Mouse (Mus musculus) heart, embryonic 16.5 days (tissue): ENCODE data around the gene Cdk5rap3. TPM values are rescaled to one million over a fixed set of nuclear protein-coding genes. Genes with fewer than 3 reads are reported as not detected.
A peak's percentile ranks its signal among the peaks of the same experiment; 100 is the strongest.

ENCODE experiments used
- ATAC-seq: fragments of 200-750 bp; cut with Nextera tagmentation; replicated peaks from 2 replicates; pipeline ENCODE4 v1.8.0; 2017; ENCODE audit warnings: moderate number of reproducible peaks; ENCODE audit not compliant: insufficient read depth, low FRiP score; ENCODE audit errors: extremely low read depth
- H3K27ac ChIP-seq: fragments of 300-500 bp; sonication (generic); 2 replicates; pipeline ENCODE4 v1.5.1; 2014; ENCODE audit warnings: mild to moderate bottlenecking, low read length, control low read depth, moderate library complexity
- H3K27me3 ChIP-seq: fragments of 300-500 bp; sonication (generic); 2 replicates; pipeline ENCODE4 v1.6.1; 2014; ENCODE audit warnings: low read length, mixed read lengths; ENCODE audit not compliant: control insufficient read depth, insufficient read depth
- H3K36me3 ChIP-seq: fragments of 300-500 bp; sonication (generic); 2 replicates; pipeline ENCODE4 v1.6.1; 2014; ENCODE audit not compliant: control insufficient read depth, insufficient read depth
- H3K4me1 ChIP-seq: fragments of 300-500 bp; sonication (generic); 2 replicates; pipeline ENCODE4 v1.6.1; 2014; ENCODE audit warnings: low read length, mixed read lengths; ENCODE audit not compliant: control insufficient read depth, insufficient read depth
- H3K4me2 ChIP-seq: fragments of 300-500 bp; sonication (generic); 2 replicates; pipeline ENCODE4 v1.6.1; 2014; ENCODE audit warnings: low read depth, mild to moderate bottlenecking, control low read depth, low read length
- H3K4me3 ChIP-seq: fragments of 300-500 bp; sonication (generic); 2 replicates; pipeline ENCODE4 v1.5.1; 2014; ENCODE audit warnings: mild to moderate bottlenecking, control low read depth, low read length
- H3K9ac ChIP-seq: fragments of 300-500 bp; sonication (generic); 2 replicates; pipeline ENCODE4 v1.6.1; 2014; ENCODE audit warnings: low read length, control low read depth
- H3K9me3 ChIP-seq: fragments of 300-500 bp; sonication (generic); replicated peaks from 2 replicates; pipeline ENCODE4 v1.6.1; 2016; ENCODE audit warnings: low read length; ENCODE audit not compliant: control insufficient read depth
- WGBS: fragments of 180-500 bp; shearing (Covaris S2); extraction: QIAGEN DNeasy Blood & Tissue Kit; methylation state at CpG from one replicate; pipeline ENCODE4 v1.1.7; 2014; 5-methylcytosine and 5-hydroxymethylcytosine counted together
- polyA plus RNA-seq: library from polyadenylated mRNA; unstranded; fragments of >200 nt; fragmentation: Nextera tagmentation; extraction: Ambion mirVana; gene quantifications from 2 replicates; pipeline ENCODE4 v1.2.1, GENCODE M21; 2015

The Cdk5rap3 gene
- polyA plus RNA-seq, 1 experiment from 2014 or later = 60.5 TPM

GRCm38 (mm10) chr11:96926587-96926986 lies 10.3 kb upstream of the Cdk5rap3 start:
- WGBS = 55% methylated on average over 5 of the region's 5 CpGs
- ATAC-seq = no peak
- H3K9ac ChIP-seq = no peak overlapping the region
- H3K4me2 ChIP-seq = no peak overlapping the region
- no peak overlapping the region for H3K4me3 ChIP-seq
- no peak overlapping the region for H3K27ac ChIP-seq
- no peaks in the 10 kb centered on the region for H3K36me3 ChIP-seq
- no peaks in the 10 kb centered on the region for H3K9me3 ChIP-seq
- no peaks in the 10 kb centered on the region for H3K4me1 ChIP-seq
- H3K27me3 ChIP-seq = peaks cover 13% of the 10 kb centered on the region

- 81% methylated on average over 12 of the region's 12 CpGs for WGBS
- ATAC-seq = no peak
- Histone ChIP-seq H3K4me3 (no peak overlapping the region), H3K9me3 (no peaks in the 10 kb centered on the region), H3K4me2 (no peak overlapping the region), H3K36me3 (no peaks in the 10 kb centered on the region), H3K27me3 (peaks cover 13% of the 10 kb centered on the region), H3K27ac (no peak overlapping the region), H3K9ac (no peak overlapping the region), H3K4me1 (no peaks in the 10 kb centered on the region)
Measured at GRCm38 (mm10) chr11:96925469-96926148, 9.3 kb upstream of the Cdk5rap3 start.

- H3K27ac ChIP-seq = no peak overlapping the region
Measured at GRCm38 (mm10) chr11:96924861-96925260, 8.6 kb upstream of the Cdk5rap3 start.

DNA sequence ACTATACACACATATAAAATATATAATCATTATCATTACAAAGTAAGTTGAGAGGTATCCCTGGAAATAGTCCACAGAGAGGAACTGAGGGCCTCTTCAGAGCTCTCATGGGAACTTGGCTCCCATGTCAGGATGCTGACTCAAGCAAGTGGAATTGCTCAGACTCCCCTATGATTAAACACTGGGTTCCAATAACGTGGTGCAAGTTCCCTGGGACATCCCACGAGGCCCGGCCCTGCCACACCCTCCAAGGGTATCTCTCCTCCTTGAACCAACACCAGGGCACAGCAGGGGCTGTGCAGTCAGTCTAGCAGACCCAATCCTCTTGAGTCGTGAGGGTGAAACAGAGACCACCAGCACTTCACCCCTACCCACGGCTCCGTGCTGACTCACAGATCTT lies 2.7 kb upstream of the Cdk5rap3 start:
- H3K36me3 ChIP-seq = no peaks in the 10 kb centered on the region
- no peak overlapping the region for H3K4me3 ChIP-seq
- no peak overlapping the region for H3K4me2 ChIP-seq
- no peak for ATAC-seq
- no peak overlapping the region for H3K27ac ChIP-seq
- peaks cover 2% of the 10 kb centered on the region; the same call in 1 of the 2 replicates for H3K27me3 ChIP-seq
- WGBS = 34% methylated on average over 6 of the region's 6 CpGs
- H3K9me3 ChIP-seq = no peaks in the 10 kb centered on the region
- peaks cover 8% of the 10 kb centered on the region for H3K4me1 ChIP-seq
- H3K9ac ChIP-seq = no peak overlapping the region

More at GRCm38 (mm10) chr11:96924861-96925260, 8.6 kb upstream of the Cdk5rap3 start:
- 70% methylated on average over 11 of the region's 11 CpGs for WGBS
- no peak for ATAC-seq
- Histone ChIP-seq H3K36me3 (no peaks in the 10 kb centered on the region), H3K4me1 (no peaks in the 10 kb centered on the region), H3K4me3 (no peak overlapping the region), H3K27me3 (peaks cover 13% of the 10 kb centered on the region), H3K9ac (no peak overlapping the region), H3K4me2 (no peak overlapping the region), H3K9me3 (no peaks in the 10 kb centered on the region)

DNA sequence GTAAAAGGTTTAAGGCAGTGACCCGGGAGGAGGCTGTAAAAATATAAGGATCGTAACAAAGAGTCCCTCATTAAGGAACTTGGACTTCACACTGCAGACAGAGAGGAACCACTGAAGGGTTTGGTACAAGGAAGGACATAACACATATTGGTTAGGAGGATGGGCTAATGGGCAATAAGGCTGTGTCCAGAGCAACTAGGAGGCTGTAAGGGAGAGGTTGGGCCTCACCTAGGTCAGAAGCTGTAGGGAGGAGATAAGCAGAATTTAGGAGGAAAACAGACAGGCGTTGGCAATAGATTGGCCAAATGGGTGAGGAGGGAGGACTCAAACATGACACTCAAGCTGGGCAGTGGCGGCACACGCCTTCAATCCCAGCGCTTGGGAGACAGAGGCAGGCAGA lies 1.1 kb upstream of the Cdk5rap3 start:
- no peak for ATAC-seq
- no peaks in the 10 kb centered on the region for H3K27me3 ChIP-seq
- no peaks in the 10 kb centered on the region for H3K9me3 ChIP-seq
- no peaks in the 10 kb centered on the region for H3K36me3 ChIP-seq
- H3K4me3 ChIP-seq = no peak overlapping the region
- peak overlapping the region; percentile 62; the same call in 1 of the 2 replicates for H3K9ac ChIP-seq
- 88% methylated on average over 6 of the region's 6 CpGs for WGBS
- H3K4me1 ChIP-seq = peaks cover 8% of the 10 kb centered on the region
- no peak overlapping the region for H3K4me2 ChIP-seq
- H3K27ac ChIP-seq = no peak overlapping the region

DNA sequence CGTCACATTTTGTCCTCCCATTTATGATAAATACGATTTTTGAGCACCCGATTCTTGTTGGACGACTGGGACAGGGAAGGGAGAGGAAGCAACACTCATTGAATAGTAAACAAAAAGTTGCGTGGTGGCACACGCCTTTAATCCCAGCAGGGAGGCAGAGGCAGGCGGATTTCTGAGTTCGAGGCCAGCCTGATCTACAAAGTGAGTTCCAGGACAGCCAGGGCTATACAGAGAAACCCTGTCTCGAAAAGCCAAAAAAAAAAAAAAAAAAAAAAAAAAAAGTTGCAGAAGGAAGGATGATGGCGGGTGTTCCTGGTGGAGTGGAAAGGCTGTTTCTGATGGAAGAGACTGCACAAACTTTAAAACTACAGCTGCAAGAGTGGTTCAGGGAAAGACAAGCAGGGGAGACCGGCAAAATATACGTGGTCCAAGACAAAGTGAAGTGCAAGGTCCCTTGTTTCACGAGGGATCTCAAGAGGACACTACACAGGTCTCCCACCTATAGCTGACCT lies 645 bp upstream of the Cdk5rap3 start:
- Histone ChIP-seq H3K4me3 (peak overlapping the region; percentile 53), H3K9ac (peak overlapping the region; percentile 62), H3K27ac (no peak overlapping the region), H3K4me2 (peak overlapping the region; percentile 68), H3K4me1 (peaks cover 8% of the 10 kb centered on the region), H3K9me3 (no peaks in the 10 kb centered on the region), H3K36me3 (no peaks in the 10 kb centered on the region), H3K27me3 (no peaks in the 10 kb centered on the region)
- 26% methylated on average over 13 of the region's 13 CpGs for WGBS
- peak; percentile 2; the same call in 1 of the 2 replicates for ATAC-seq

- peaks cover 8% of the 10 kb centered on the region for H3K4me1 ChIP-seq
- no peaks in the 10 kb centered on the region for H3K9me3 ChIP-seq
- no peak for ATAC-seq
- H3K9ac ChIP-seq = no peak overlapping the region
- no peak overlapping the region for H3K4me3 ChIP-seq
- no peak overlapping the region for H3K4me2 ChIP-seq
- peaks cover 6% of the 10 kb centered on the region; the same call in 1 of the 2 replicates for H3K36me3 ChIP-seq
- 68% methylated on average over 11 of the region's 11 CpGs for WGBS
- H3K27me3 ChIP-seq = no peaks in the 10 kb centered on the region
- H3K27ac ChIP-seq = no peak overlapping the region
Measured at GRCm38 (mm10) chr11:96912682-96913081, 3.6 kb downstream of the Cdk5rap3 start.

- no peak overlapping the region for H3K4me3 ChIP-seq
- ATAC-seq = peak; percentile 66
- H3K4me2 ChIP-seq = no peak overlapping the region
- H3K27ac ChIP-seq = no peak overlapping the region
- no peaks in the 10 kb centered on the region for H3K9me3 ChIP-seq
- no peak overlapping the region for H3K9ac ChIP-seq
- 27% methylated on average over 7 of the region's 7 CpGs for WGBS
- H3K36me3 ChIP-seq = peaks cover 6% of the 10 kb centered on the region; the same call in 1 of the 2 replicates
- H3K4me1 ChIP-seq = peaks cover 11% of the 10 kb centered on the region
- H3K27me3 ChIP-seq = no peaks in the 10 kb centered on the region
Measured at GRCm38 (mm10) chr11:96910003-96910402, 6.3 kb downstream of the Cdk5rap3 start.

- H3K9ac ChIP-seq = no peak overlapping the region
- no peak overlapping the region for H3K4me3 ChIP-seq
- H3K9me3 ChIP-seq = no peaks in the 10 kb centered on the region
- peaks cover 6% of the 10 kb centered on the region; the same call in 1 of the 2 replicates for H3K36me3 ChIP-seq
- H3K4me2 ChIP-seq = no peak overlapping the region
- WGBS = 93% methylated on average over 12 of the region's 12 CpGs
- no peak overlapping the region for H3K27ac ChIP-seq
- peaks cover 11% of the 10 kb centered on the region for H3K4me1 ChIP-seq
- H3K27me3 ChIP-seq = no peaks in the 10 kb centered on the region
- no peak for ATAC-seq
Measured at GRCm38 (mm10) chr11:96908594-96908993, 7.7 kb downstream of the Cdk5rap3 start.
